Mouse (Mus musculus): ENCODE measurements around the gene Ctxn2.

Ctxn2 gene

DNA sequence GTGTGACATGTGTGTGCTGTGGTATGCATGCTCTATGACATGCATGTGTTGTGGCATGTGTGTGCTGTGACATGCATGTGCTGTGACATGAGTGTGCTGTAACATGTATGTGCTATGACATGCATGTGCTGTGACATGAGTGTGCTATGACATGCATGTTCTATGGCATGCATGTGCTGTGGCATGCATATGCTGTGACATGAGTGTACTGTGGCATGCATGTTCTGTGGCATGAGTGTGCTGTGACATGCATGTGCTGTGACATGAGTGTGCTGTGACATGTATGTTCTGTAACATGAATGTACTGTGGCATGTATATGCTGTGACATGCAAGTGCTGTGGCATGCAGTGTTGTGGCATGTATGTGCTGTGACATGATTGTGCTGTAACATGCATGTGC, 56.4 kb downstream of the Ctxn2 start:
- in situ Hi-C loops (cut with MboI; ENCODE audit: low sequenced_read_pairs): no loop called here

DNA sequence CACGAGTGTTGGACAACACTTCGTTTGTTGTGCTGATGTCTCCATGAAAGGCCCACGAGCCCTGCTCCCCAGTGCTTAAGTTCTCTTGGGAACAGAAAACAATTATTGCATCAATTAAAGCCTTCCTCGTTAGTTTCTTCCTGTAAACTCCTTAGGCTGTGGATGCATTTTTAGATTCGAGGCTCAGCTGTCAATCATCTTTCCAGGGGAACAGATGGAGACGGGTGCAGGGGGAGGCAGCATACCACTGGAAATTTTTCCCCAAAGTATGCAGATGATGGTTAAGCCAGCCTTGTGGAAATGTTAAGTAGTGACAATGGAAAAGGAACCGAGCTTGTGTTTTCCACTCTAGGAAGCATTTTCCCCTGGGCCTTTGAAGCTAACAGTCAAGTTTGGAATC, 60.3 kb downstream of the Ctxn2 start:
- in situ Hi-C loops (cut with MboI; ENCODE audit: low sequenced_read_pairs): no loop called here

All from CH12F3 (cell line).